Mouse (Mus musculus): Measurements from ENCODE around the gene Ggta1.

GRCm38 (mm10) chr2:35373003-35373402, 90.0 kb downstream of the Ggta1 start:
- TF ChIP-seq TCF3 (IDR thresholded peaks at IDR 0.05; ENCODE audit: insufficient read length, low read depth), result no peak
- no peak for TF ChIP-seq POLR2AphosphoS2 (IDR thresholded peaks at IDR 0.05; ENCODE audit: insufficient read length, low read depth)
- no peak for TF ChIP-seq POLR2A (IDR thresholded peaks at IDR 0.05; ENCODE audit: insufficient read length, low read depth)
- TF ChIP-seq MYOD1 (IDR thresholded peaks at IDR 0.05; ENCODE audit: control insufficient read depth in 1 of 3, insufficient read length in 2 of 3, low read depth in 2 of 3), result no peak
- TF ChIP-seq E2F4 (IDR thresholded peaks at IDR 0.05; ENCODE audit: insufficient read depth), result no peak
- no peak for TF ChIP-seq USF1 (IDR thresholded peaks at IDR 0.05; ENCODE audit: low read depth)
- no peak for TF ChIP-seq MYOG (IDR thresholded peaks at IDR 0.05; ENCODE audit: control insufficient read depth in 1 of 3, insufficient read depth in 1 of 3, insufficient read length in 2 of 3, low read depth in 2 of 3)
- no peak for TF ChIP-seq MAX (IDR thresholded peaks at IDR 0.05; ENCODE audit: low read depth)
- no peak for TF ChIP-seq CEBPB (IDR thresholded peaks at IDR 0.05; ENCODE audit: insufficient read depth, poor library complexity, severe bottlenecking)

All from myocyte (in vitro differentiated cells).